Mouse (Mus musculus) skeletal muscle tissue, adult 2 months (tissue): ENCODE data around the gene Ift122.

Experiments
- DNase-seq: peaks from one replicate; pipeline ENCODE4 v3.0.0-alpha.2; 2012; ENCODE audit warnings: low read depth, low spot score

Gene Ift122

GRCm38 (mm10) chr6:115891497-115892061 is 38.3 kb downstream of the Ift122 start:
- DNase-seq = peak; percentile 36

GRCm38 (mm10) chr6:115892363-115892762 is 39.1 kb downstream of the Ift122 start:
- no peak for DNase-seq

GRCm38 (mm10) chr6:115896346-115896745 is 43.1 kb downstream of the Ift122 start:
- DNase-seq = no peak

- DNase-seq = peak; percentile 80
Observed at GRCm38 (mm10) chr6:115897117-115897516, 43.8 kb downstream of the Ift122 start.

GRCm38 (mm10) chr6:115897926-115898520 is 44.8 kb downstream of the Ift122 start:
- DNase-seq = no peak

GRCm38 (mm10) chr6:115901062-115901461 is 47.8 kb downstream of the Ift122 start:
- DNase-seq = peak; percentile 85

- peak; percentile 89 for DNase-seq
Observed at GRCm38 (mm10) chr6:115901489-115901931, 48.2 kb downstream of the Ift122 start.

GRCm38 (mm10) chr6:115902545-115902944 is 49.3 kb downstream of the Ift122 start:
- DNase-seq = no peak

- DNase-seq = peak; percentile 32
Observed at GRCm38 (mm10) chr6:115905568-115905967, 52.3 kb downstream of the Ift122 start.

- DNase-seq = no peak
Observed at GRCm38 (mm10) chr6:115906455-115906854, 53.2 kb downstream of the Ift122 start.

- DNase-seq = no peak
Observed at GRCm38 (mm10) chr6:115906871-115907270, 53.6 kb downstream of the Ift122 start.

- DNase-seq = no peak
Observed at GRCm38 (mm10) chr6:115908421-115908982, 55.2 kb downstream of the Ift122 start.

GRCm38 (mm10) chr6:115909052-115909451 is 55.8 kb downstream of the Ift122 start:
- DNase-seq = no peak

GRCm38 (mm10) chr6:115909940-115910339 is 56.7 kb downstream of the Ift122 start:
- DNase-seq = peak; percentile 57

- no peak for DNase-seq
Observed at GRCm38 (mm10) chr6:115911763-115912162, 58.5 kb downstream of the Ift122 start.

- no peak for DNase-seq
Observed at GRCm38 (mm10) chr6:115913482-115913881, 60.2 kb downstream of the Ift122 start.

- peak; percentile 58 for DNase-seq
Observed at GRCm38 (mm10) chr6:115914511-115915202, 61.4 kb downstream of the Ift122 start.

GRCm38 (mm10) chr6:115915601-115916445 is 62.6 kb downstream of the Ift122 start:
- peak; percentile 67 for DNase-seq

- no peak for DNase-seq
Observed at GRCm38 (mm10) chr6:115916611-115917010, 63.3 kb downstream of the Ift122 start.

- no peak for DNase-seq
Observed at GRCm38 (mm10) chr6:115918615-115919014, 65.3 kb downstream of the Ift122 start.

- no peak for DNase-seq
Observed at GRCm38 (mm10) chr6:115919876-115920275, 66.6 kb downstream of the Ift122 start.

GRCm38 (mm10) chr6:115924829-115925228 is 71.6 kb downstream of the Ift122 start:
- no peak for DNase-seq
